Mouse (Mus musculus): ENCODE measurements at regions not wholly inside any gene's neighbourhood (a gene's known extent, or its start where the extent isn't known, plus 50 kb on each side); places are given as distances from the start of the nearest gene placed in this dataset.
A peak's percentile ranks its signal among the peaks of the same experiment; 100 is the strongest.

DNA sequence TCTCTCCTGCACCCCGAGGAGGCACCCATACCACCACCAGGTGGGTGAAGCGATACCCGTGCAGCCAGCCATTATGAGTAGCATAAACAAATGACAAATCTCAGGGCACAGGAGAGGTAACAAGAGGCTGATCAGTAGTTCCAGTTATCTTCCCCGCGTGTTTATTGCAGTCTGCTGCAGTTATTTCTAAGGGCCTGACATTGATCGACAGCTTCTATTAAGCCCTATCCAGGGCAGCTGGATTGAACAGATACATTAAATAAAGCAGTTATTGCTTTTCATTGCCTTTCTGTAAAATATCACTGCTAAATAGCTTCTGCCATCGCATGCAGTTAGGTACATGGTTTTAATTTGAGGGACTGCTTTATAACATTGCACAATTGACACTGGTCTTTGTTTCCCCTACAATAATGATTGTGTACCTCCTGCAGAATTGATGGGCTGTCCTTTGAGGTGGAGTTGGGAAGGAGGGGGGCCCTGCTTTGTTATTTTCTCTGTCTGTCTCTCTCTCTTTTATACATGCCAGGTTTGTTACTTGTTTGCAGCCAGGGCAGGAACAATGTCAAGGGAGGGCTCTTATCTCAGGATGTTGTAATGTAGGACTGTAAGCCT lies 245.0 kb downstream of the Gpat3 start:
- no peaks in the 10 kb centered on the region for H3K4me1 ChIP-seq (ENCODE audit: control insufficient read depth, insufficient read depth, low read length)
- H3K27ac ChIP-seq (ENCODE audit: control insufficient read depth, insufficient read depth, low read depth, low read length) = no peak overlapping the region
- H3K36me3 ChIP-seq (ENCODE audit: control insufficient read depth, insufficient read depth, low read length) = no peaks in the 10 kb centered on the region
- no peak for TF ChIP-seq CTCF (IDR thresholded peaks at IDR 0.05; ENCODE audit: control insufficient read depth, insufficient read depth, insufficient replicate concordance, low read depth, low read length)
- TF ChIP-seq POLR2A (IDR thresholded peaks at IDR 0.05; ENCODE audit: control insufficient read depth, low read depth, low read length) = no peak
- H3K27me3 ChIP-seq (ENCODE audit: control insufficient read depth, insufficient read depth, low read length) = no peaks in the 10 kb centered on the region
- H3K4me3 ChIP-seq (ENCODE audit: control insufficient read depth, low read depth, low read length) = no peak overlapping the region

DNA sequence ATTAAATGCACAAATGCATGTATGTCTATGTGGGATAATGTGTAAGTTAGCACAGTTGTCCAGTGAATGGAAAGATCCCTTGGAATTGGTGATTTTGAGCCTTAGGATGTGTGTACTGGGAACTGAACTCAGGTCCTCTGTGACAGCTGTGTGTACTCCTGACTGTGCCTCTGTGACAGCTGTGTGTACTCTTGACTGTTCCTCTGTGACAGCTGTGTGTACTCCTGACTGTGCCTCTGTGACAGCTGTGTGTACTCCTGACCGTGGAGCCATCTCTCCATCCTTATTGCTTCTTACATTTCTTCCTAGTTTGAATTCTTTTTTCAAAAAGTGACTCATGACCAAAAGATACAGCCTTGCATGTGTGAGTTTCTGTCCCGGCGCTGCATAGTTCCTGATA lies 239.7 kb downstream of the Gpat3 start:
- H3K27me3 ChIP-seq (ENCODE audit: control insufficient read depth, insufficient read depth, low read length) = no peaks in the 10 kb centered on the region
- no peak overlapping the region for H3K27ac ChIP-seq (ENCODE audit: control insufficient read depth, insufficient read depth, low read depth, low read length)
- H3K4me1 ChIP-seq (ENCODE audit: control insufficient read depth, insufficient read depth, low read length) = peaks cover 5% of the 10 kb centered on the region
- TF ChIP-seq CTCF (IDR thresholded peaks at IDR 0.05; ENCODE audit: control insufficient read depth, insufficient read depth, insufficient replicate concordance, low read depth, low read length) (no peak), POLR2A (IDR thresholded peaks at IDR 0.05; ENCODE audit: control insufficient read depth, low read depth, low read length) (no peak)
- no peaks in the 10 kb centered on the region for H3K36me3 ChIP-seq (ENCODE audit: control insufficient read depth, insufficient read depth, low read length)
- H3K4me3 ChIP-seq (ENCODE audit: control insufficient read depth, low read depth, low read length) = no peak overlapping the region

DNA sequence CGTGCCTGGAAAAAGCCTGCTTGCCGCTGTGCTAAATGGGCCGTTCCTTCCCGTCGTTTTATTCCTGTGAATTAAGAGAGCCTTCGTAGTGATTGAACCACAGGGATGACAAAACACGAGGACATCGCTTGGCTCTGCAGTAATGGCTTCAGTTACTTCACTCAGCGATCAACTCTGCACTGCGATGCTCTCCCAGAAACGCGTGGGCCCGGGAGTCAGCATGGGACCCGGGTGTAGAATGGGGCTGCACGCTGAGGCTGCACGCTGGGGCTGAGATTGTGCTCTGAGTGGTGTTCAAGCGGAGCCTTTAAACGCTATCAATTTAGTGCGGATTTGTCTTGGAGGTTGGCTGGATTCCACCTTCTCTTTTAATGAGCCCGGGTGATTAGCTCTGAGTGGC lies 237.1 kb downstream of the Gpat3 start:
- no peak for TF ChIP-seq CTCF (IDR thresholded peaks at IDR 0.05; ENCODE audit: control insufficient read depth, insufficient read depth, insufficient replicate concordance, low read depth, low read length)
- no peak for TF ChIP-seq POLR2A (IDR thresholded peaks at IDR 0.05; ENCODE audit: control insufficient read depth, low read depth, low read length)
- Histone ChIP-seq H3K36me3 (ENCODE audit: control insufficient read depth, insufficient read depth, low read length) (no peaks in the 10 kb centered on the region), H3K27me3 (ENCODE audit: control insufficient read depth, insufficient read depth, low read length) (no peaks in the 10 kb centered on the region), H3K4me3 (ENCODE audit: control insufficient read depth, low read depth, low read length) (peak overlapping the region; percentile 19; the same call in 1 of the 2 replicates), H3K4me1 (ENCODE audit: control insufficient read depth, insufficient read depth, low read length) (peaks cover 5% of the 10 kb centered on the region), H3K27ac (ENCODE audit: control insufficient read depth, insufficient read depth, low read depth, low read length) (no peak overlapping the region)

DNA sequence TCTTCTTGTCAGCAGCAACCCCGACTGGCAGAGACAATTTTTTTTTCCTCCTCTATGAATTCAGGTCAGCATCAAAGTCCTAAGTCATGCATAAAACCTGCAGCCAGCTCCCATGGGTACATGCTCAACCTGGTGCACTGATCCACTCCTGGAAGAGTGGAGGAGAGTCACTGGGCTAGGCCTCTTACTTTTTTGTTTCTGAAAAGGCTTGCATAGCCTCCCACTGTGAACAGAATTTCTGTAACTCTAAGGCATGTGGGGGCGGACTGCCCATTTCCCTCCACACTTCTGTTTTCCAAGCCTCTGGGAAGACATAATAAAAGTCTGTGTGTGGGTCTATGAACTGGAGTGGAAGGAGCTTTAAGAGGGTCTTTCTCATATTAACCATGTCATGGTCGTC lies 218.8 kb downstream of the Gpat3 start:
- Histone ChIP-seq H3K27ac (ENCODE audit: control insufficient read depth, insufficient read depth, low read depth, low read length) (no peak overlapping the region), H3K27me3 (ENCODE audit: control insufficient read depth, insufficient read depth, low read length) (no peaks in the 10 kb centered on the region)
- TF ChIP-seq POLR2A (IDR thresholded peaks at IDR 0.05; ENCODE audit: control insufficient read depth, low read depth, low read length) (no peak), CTCF (IDR thresholded peaks at IDR 0.05; ENCODE audit: control insufficient read depth, insufficient read depth, insufficient replicate concordance, low read depth, low read length) (no peak)

DNA sequence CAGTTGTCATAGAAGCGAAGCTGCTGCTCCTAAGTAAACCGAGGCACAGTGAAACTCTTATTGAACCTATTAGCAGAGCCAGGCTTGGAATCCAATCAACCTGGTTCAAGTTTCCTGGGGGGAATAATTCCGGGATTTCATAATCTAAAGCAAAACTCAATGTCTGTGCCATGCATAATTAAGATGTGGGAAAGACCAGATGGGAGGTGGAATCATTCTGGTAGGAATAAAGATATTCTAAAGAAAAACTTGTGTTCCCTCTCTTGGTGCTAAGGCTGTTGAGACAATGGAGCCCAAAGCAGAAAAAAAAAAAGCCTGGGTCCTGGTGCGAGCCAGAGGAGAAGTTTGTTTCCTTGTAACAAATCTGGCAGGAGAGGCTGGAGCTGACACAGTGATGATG lies 217.7 kb downstream of the Gpat3 start:
- no peaks in the 10 kb centered on the region for H3K27me3 ChIP-seq (ENCODE audit: control insufficient read depth, insufficient read depth, low read length)
- TF ChIP-seq CTCF (IDR thresholded peaks at IDR 0.05; ENCODE audit: control insufficient read depth, insufficient read depth, insufficient replicate concordance, low read depth, low read length) (no peak), POLR2A (IDR thresholded peaks at IDR 0.05; ENCODE audit: control insufficient read depth, low read depth, low read length) (no peak)

More for the DNA sequence above, 218.8 kb downstream of the Gpat3 start:
- Histone ChIP-seq H3K4me3 (ENCODE audit: control insufficient read depth, low read depth, low read length) (no peak overlapping the region), H3K4me1 (ENCODE audit: control insufficient read depth, insufficient read depth, low read length) (no peaks in the 10 kb centered on the region; the same call in 1 of the 2 replicates), H3K36me3 (ENCODE audit: control insufficient read depth, insufficient read depth, low read length) (no peaks in the 10 kb centered on the region)

DNA sequence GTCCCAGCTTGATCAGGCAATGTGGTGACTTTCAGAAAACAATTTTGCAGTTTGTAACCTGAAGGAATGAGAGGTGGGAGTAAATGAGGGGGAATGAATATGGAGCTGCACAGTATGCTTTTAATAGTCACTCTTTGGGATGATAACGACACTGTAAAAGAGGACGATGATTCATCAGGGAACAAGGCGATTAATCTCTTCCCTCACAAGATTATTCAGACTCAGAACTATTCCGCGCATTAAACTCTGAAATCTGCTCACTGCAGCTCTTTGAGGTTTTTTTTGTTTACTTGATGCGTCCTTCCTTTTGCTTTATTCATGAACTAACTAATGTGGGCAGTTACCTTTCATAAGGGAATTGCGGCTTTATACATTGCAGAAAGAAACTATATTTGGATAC lies 206.1 kb downstream of the Gpat3 start:
- Histone ChIP-seq H3K36me3 (ENCODE audit: control insufficient read depth, insufficient read depth, low read length) (no peaks in the 10 kb centered on the region), H3K4me1 (ENCODE audit: control insufficient read depth, insufficient read depth, low read length) (no peaks in the 10 kb centered on the region), H3K27me3 (ENCODE audit: control insufficient read depth, insufficient read depth, low read length) (no peaks in the 10 kb centered on the region), H3K4me3 (ENCODE audit: control insufficient read depth, low read depth, low read length) (no peak overlapping the region), H3K27ac (ENCODE audit: control insufficient read depth, insufficient read depth, low read depth, low read length) (no peak overlapping the region)
- TF ChIP-seq POLR2A (IDR thresholded peaks at IDR 0.05; ENCODE audit: control insufficient read depth, low read depth, low read length) = no peak
- TF ChIP-seq CTCF (IDR thresholded peaks at IDR 0.05; ENCODE audit: control insufficient read depth, insufficient read depth, insufficient replicate concordance, low read depth, low read length) = no peak

More for the DNA sequence above, 217.7 kb downstream of the Gpat3 start:
- H3K4me1 ChIP-seq (ENCODE audit: control insufficient read depth, insufficient read depth, low read length) = no peaks in the 10 kb centered on the region; the same call in 1 of the 2 replicates
- H3K4me3 ChIP-seq (ENCODE audit: control insufficient read depth, low read depth, low read length) = no peak overlapping the region
- no peak overlapping the region for H3K27ac ChIP-seq (ENCODE audit: control insufficient read depth, insufficient read depth, low read depth, low read length)
- H3K36me3 ChIP-seq (ENCODE audit: control insufficient read depth, insufficient read depth, low read length) = no peaks in the 10 kb centered on the region

DNA sequence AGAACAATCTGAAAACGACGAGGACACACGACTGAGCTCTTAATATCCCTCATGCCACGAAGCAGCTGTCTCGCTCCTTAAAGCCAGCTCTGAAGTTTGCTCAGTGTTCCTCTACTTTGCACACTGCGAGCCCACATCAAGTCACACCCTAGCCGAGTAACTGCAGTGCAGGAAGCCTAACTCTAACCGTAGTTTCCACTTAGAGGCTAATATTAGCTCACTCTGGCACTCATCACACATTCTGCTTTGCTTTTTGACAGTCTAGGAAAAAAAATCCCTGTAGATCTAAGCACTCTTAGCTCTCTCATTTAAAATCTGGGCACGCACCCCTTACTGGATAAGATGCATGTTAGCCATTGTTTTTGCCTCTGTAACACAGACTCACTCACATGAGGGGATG lies 195.0 kb downstream of the Gpat3 start:
- Histone ChIP-seq H3K4me3 (ENCODE audit: control insufficient read depth, low read depth, low read length) (no peak overlapping the region), H3K4me1 (ENCODE audit: control insufficient read depth, insufficient read depth, low read length) (no peaks in the 10 kb centered on the region), H3K27me3 (ENCODE audit: control insufficient read depth, insufficient read depth, low read length) (no peaks in the 10 kb centered on the region), H3K36me3 (ENCODE audit: control insufficient read depth, insufficient read depth, low read length) (no peaks in the 10 kb centered on the region), H3K27ac (ENCODE audit: control insufficient read depth, insufficient read depth, low read depth, low read length) (no peak overlapping the region)
- TF ChIP-seq POLR2A (IDR thresholded peaks at IDR 0.05; ENCODE audit: control insufficient read depth, low read depth, low read length) = no peak
- no peak for TF ChIP-seq CTCF (IDR thresholded peaks at IDR 0.05; ENCODE audit: control insufficient read depth, insufficient read depth, insufficient replicate concordance, low read depth, low read length)
